Mouse (Mus musculus) lung, adult 2 months (tissue): ENCODE results near the gene Prss8.
A peak's percentile ranks its signal among the peaks of the same experiment; 100 is the strongest.

Experiments
- CTCF ChIP-seq: fragments of 200-500 bp; IDR thresholded peaks from 2 replicates; pipeline ENCODE4 v1.5.1; 2011; ENCODE audit warnings: mild to moderate bottlenecking, low read length, control low read depth; ENCODE audit not compliant: insufficient read depth
- POLR2A ChIP-seq: fragments of 200-500 bp; IDR thresholded peaks from 2 replicates; pipeline ENCODE4 v1.6.1; 2011; ENCODE audit warnings: low read depth, mild to moderate bottlenecking, control low read depth, low read length, borderline replicate concordance; ENCODE audit errors: extremely low read depth

DNA sequence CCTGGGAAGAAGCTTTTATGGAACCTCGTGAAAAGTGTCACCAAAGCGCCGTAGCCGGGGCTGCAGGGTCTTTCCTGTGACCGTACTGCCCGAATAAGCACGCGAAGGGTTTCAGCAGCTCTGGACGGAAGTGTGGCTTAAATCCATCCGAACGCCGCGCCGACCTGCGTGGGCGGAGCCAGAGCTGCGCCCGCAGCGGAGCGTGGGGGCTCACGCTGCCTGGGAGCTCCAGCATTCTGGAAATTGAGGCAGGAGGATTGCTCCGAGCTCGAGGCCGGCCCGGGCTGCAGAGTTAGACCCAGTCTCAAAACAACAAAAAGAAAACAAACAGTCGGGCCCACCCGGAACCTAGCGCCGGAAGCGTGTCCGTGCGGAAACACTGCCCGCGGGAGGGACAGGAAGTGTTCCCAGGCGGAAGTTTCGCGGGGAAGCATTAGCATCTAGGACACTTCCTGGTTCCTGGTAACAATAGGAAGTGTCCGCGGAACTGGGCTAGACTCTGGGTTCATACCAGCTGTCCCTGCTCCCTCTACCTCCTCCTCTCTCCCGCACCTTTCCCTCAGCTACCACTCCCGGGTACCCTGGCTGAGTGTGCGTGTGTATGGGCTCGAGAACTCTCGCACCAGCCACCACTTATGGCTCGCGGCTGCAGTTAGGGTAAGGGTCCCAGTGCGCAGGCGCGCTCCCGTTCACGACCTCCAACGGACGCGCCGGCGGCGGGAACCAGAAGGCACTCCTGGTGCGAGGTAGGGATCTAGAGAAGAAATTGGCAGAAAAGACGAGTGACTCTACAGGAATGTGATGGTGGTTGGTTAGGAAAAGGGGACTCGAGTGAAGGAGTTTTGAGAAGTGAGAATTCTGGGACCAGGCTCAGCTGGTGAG is 53.2 kb downstream of the Prss8 start, which contains the start of gene Zfp668:
- TF ChIP-seq POLR2A (peak; percentile 83), CTCF (no peak)
